Mouse (Mus musculus) embryonic fibroblast, embryonic 13.5 days (primary cell): Measurements from ENCODE around the gene Sgsm3. TPM values are rescaled to one million over a fixed set of nuclear protein-coding genes. Genes with fewer than 3 reads are reported as not detected.

ENCODE experiments used
- H3K27ac ChIP-seq: 2 replicates; pipeline ENCODE4 v1.5.1; 2012; ENCODE audit warnings: low read length, control low read depth, inconsistent platforms; ENCODE audit not compliant: insufficient read depth
- H3K4me1 ChIP-seq: 2 replicates; pipeline ENCODE4 v1.6.1; 2011; ENCODE audit warnings: low read length; ENCODE audit not compliant: control insufficient read depth, insufficient read depth
- H3K4me3 ChIP-seq: 2 replicates; pipeline ENCODE4 v1.5.1; 2011; ENCODE audit warnings: mild to moderate bottlenecking, control low read depth, low read length; ENCODE audit not compliant: insufficient read depth
- CTCF ChIP-seq: IDR thresholded peaks from 2 replicates; pipeline ENCODE4 v1.5.1; 2011; ENCODE audit warnings: mild to moderate bottlenecking, control low read depth, low read length, moderate library complexity, borderline replicate concordance; ENCODE audit not compliant: insufficient read depth
- POLR2A ChIP-seq: IDR thresholded peaks from 2 replicates; pipeline ENCODE4 v1.6.1; 2011; ENCODE audit warnings: low read depth, mild to moderate bottlenecking, control low read depth, low read length, moderate library complexity
- polyA plus RNA-seq: library from polyadenylated mRNA; stranded (reverse); fragments of >200 nt; gene quantifications from 2 replicates; pipeline ENCODE4 v1.2.4, GENCODE M21; 2011; ENCODE audit warnings: low read depth; ENCODE audit not compliant: missing spikeins, insufficient read length

Sgsm3 gene
- polyA plus RNA-seq, 1 experiment = 18.1 TPM

- Histone ChIP-seq H3K4me1 (no peaks in the 10 kb centered on the region), H3K27ac (no peak overlapping the region), H3K4me3 (no peak overlapping the region)
- TF ChIP-seq CTCF (no peak), POLR2A (no peak)
Observed at GRCm38 (mm10) chr15:80941468-80942040, 36.0 kb upstream of the Sgsm3 start.

- Histone ChIP-seq H3K4me1 (no peaks in the 10 kb centered on the region; the same call in 1 of the 2 replicates), H3K4me3 (no peak overlapping the region), H3K27ac (no peak overlapping the region)
- TF ChIP-seq POLR2A (no peak), CTCF (peak; percentile 33; the same call in 1 of the 2 replicates)
Observed at GRCm38 (mm10) chr15:80945851-80946250, 31.7 kb upstream of the Sgsm3 start.

DNA sequence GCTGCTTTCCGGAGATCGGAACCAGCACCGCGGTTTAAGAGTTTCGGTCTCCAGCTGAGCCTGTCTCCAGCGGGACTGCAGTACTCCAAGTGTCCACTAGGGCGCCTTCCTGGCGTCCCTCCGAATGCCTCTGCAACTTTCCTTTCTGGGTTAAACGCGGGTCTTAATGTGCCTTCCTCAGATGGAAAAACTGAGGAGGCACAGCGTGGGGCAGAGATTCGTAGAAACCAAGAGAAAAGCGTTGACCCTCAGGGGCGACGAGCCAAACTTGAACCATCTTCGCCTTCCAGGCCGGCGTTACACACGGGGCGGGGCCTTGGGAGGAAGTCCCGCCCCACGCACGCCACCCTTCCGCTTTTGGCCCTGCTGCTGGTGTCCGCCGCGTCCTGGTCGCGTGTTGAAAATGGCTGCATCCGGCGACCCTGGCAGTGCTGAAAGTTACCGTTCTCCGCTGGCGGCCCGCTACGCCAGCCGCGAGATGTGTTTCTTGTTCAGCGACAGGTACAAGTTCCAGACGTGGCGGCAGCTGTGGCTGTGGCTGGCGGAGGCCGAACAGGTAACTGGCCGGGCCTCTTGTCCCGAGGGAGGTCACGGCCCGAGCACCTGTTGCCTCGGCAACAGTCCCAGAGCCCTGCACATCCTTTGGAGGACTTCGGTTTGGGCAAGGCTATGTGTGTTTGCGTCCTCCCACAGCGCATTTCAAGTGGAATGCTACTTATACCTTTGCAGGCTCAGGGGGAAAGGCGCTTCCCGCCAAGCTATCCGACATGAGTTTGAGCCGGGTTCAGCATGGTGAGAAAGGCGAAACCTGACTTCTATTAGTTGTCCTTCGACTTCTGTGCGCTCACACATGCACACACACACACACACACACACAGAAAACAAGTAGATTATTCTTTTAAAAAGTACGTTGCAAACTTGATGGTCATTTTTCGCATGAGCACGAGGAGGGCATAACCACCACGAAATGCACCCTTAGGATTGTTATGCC is 29.1 kb upstream of the Sgsm3 start, which contains the start of gene Adsl:
Gene Adsl, plus strand, starts transcription at position 346 of the 991 bp plus-strand sequence.
- Histone ChIP-seq H3K4me1 (no peaks in the 10 kb centered on the region; the same call in 1 of the 2 replicates), H3K27ac (peak within 1 kb of the TSS; percentile 68), H3K4me3 (peak within 1 kb of the TSS; percentile 80)
- TF ChIP-seq POLR2A = peak; percentile 83
- TF ChIP-seq CTCF = peak; percentile 51; the same call in 1 of the 2 replicates

DNA sequence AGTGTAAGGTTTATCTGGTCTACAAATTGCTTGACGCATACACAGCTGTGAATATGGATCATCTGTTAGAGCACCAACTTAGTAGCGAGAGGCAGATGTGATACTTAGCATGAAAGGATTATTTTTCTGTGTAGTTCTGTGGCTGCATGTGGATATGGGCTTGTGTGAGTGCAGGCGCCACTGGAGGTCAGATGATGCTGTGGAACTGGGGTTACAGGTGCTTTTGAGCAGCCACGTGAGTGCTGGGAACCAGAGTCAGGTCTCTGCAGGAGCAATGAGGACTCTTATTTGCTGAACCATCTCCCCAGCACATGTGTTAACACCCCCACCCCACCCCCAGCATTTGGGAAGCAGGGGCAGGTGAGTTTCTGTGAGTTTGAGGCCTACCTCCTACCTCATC is 28.1 kb upstream of the Sgsm3 start:
- no peak overlapping the region for H3K27ac ChIP-seq
- TF ChIP-seq POLR2A (no peak), CTCF (no peak)

DNA sequence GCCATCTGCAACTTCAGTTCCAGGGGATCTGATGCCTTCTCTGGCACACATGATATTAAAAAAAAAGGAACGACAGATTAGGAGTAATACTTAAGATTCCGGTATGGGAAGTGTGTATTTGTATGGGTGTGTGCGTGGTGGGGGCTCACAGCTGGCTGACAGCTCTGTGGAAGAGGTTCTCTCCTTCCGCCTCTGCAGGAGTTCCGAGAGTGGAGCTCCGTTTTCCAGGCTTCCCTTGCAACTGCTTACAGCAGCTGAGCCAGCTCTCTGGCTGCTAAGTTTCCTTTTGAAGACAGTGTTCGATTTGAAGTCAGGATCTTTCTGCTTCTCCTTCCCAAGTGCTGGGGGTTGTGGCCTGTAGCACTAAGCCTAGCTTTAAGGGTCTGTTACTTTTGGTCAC is 27.5 kb upstream of the Sgsm3 start:
- Histone ChIP-seq H3K4me1 (no peaks in the 10 kb centered on the region; the same call in 1 of the 2 replicates), H3K4me3 (no peak overlapping the region), H3K27ac (no peak overlapping the region)
- TF ChIP-seq CTCF = no peak
- no peak for TF ChIP-seq POLR2A

More for the DNA sequence above, 28.1 kb upstream of the Sgsm3 start:
- H3K4me3 ChIP-seq = peak overlapping the region; percentile 80
- no peaks in the 10 kb centered on the region; the same call in 1 of the 2 replicates for H3K4me1 ChIP-seq

DNA sequence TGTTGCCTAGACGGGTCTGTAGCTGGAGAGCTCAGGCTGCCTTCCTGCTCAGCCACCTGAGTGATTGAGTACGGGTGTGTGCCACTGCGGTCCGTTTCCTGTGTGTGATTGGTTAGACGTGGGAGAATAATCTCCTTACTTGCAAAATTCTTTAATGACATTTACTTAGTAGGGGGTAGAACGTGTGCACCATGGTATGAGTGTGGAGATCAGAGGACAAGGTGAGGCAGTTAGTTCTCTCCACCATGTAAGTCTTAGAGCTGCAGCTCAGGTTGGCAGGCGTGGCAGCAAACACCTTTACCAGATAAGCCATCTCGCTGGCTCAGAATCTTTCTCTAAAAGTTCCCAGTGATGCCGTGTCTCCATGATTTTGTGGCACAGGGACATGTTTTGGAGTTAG is 23.6 kb upstream of the Sgsm3 start:
- Histone ChIP-seq H3K27ac (no peak overlapping the region), H3K4me3 (no peak overlapping the region), H3K4me1 (no peaks in the 10 kb centered on the region; the same call in 1 of the 2 replicates)
- no peak for TF ChIP-seq POLR2A
- no peak for TF ChIP-seq CTCF

DNA sequence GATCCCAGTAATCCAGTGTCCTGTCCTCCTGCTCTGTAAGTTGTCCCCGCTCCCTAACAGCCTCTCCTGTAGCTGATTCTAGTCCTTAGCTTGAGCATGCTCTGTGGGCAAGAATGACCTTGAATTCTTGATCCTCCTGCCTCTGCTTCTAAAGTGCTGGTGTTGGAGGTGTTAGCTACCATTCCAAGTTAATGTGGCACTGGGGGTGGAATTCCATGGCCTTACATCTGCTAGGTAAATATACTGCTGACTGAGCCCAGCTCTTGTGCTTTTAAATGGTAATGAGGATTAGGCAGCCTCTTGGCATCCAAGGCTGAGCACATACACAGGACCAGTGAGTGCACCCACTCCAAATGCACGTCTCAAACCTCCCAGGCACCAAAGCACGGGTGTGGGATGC is 22.7 kb upstream of the Sgsm3 start:
- TF ChIP-seq POLR2A = no peak
- TF ChIP-seq CTCF = no peak
- H3K4me3 ChIP-seq = no peak overlapping the region

DNA sequence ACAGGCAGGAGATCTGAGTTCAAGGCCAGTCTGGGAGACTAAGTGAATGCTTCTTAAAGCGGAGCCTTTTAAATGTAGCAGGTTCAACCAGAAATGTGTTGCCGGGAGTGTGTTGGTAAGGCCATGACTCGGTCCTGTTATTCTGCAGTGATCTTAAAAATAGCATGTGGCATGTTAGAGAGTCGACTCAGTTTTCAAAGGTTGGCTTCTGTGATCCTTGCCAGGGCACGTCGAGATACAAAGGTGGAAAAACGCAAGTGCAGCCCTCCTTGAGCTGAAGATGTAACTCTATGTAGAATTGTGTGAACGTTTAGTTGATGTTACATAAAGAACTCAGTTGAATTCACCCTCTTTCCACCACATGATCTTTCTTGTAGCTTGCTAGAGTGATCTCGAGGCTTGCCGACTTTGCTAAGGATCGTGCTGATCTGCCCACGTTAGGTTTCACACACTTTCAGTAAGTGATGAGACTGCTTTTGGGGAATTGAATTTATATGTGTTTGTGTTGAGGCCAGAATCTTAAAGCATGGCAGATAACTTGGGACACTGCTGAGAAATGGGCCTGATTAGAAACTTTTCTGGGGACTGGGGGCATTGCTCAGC is 21.6 kb upstream of the Sgsm3 start:
- Histone ChIP-seq H3K4me1 (no peaks in the 10 kb centered on the region), H3K27ac (no peak overlapping the region), H3K4me3 (no peak overlapping the region)
- TF ChIP-seq POLR2A = no peak
- no peak for TF ChIP-seq CTCF

More for the DNA sequence above, 22.7 kb upstream of the Sgsm3 start:
- no peak overlapping the region for H3K27ac ChIP-seq
- H3K4me1 ChIP-seq = no peaks in the 10 kb centered on the region; the same call in 1 of the 2 replicates

GRCm38 (mm10) chr15:80969371-80969770 is 8.2 kb upstream of the Sgsm3 start:
- H3K27ac ChIP-seq = no peak overlapping the region
- no peak overlapping the region for H3K4me3 ChIP-seq
- TF ChIP-seq CTCF (no peak), POLR2A (no peak)
- no peaks in the 10 kb centered on the region for H3K4me1 ChIP-seq
